21 mouse cellular contexts compared by ENCODE assay signal in genomic region chr3:33334056-33334455, GRCm38 (mm10).
DNase-seq lines count a peak whose midpoint lies in the region; ATAC-seq lines count a peak whose summit lies in the region.
"Had no signal": no experiment of that assay in that cellular context is flagged by ENCODE, and none has a peak within 500 bp of the region (broad histone marks: within the 10 kb centered on the region; RNA-seq: fewer than 3 reads in every experiment).

No protein-coding gene starts in this region.

- peak; percentile 51 to 68 for DNase-seq in layer of hippocampus, adult 18-20 months (ENCODE audit: low spot score in 2 of 2)
- DNase-seq in layer of hippocampus, postnatal 10 days (ENCODE audit: low spot score in 2 of 2): no peak
- peak; percentile 40 to 49 for DNase-seq in right cerebral cortex, adult 2 months (ENCODE audit: low spot score in 2 of 2)
- DNase-seq in right cerebral cortex, postnatal 14 days: no peak
- peak; percentile 10 for DNase-seq in layer of hippocampus, adult 9-10 months (ENCODE audit: low spot score)
- DNase-seq in adrenal gland, adult (ENCODE audit: inconsistent age in 2 of 2, low spot score in 1 of 2): no peak
- DNase-seq: adrenal gland, adult 2 months; adrenal gland, postnatal 36 days; cerebellum, adult 2 months; cerebellum, postnatal 14 days; gastrocnemius, postnatal 25 days; heart, adult 18-20 months; heart, postnatal 4 days; kidney, adult 8-10 months; kidney, postnatal 4 days; thymus, adult 2 months; thymus, postnatal 36 days had no signal

- no peak for ATAC-seq in granulocyte monocyte progenitor cell, adult 5-6 weeks (replicated peaks; ENCODE audit: poor library complexity, severe bottlenecking)
- ATAC-seq: CD4-positive, CD25-positive, alpha-beta regulatory T cell, adult 4 months; forebrain, embryonic 16.5 days; intestine, embryonic 16.5 days had no signal

Comparison
In these comparisons a context has a peak if more than half of its experiments do, and no peak if none do; other contexts are left out.
1. DNase-seq: peak in layer of hippocampus, adult 18-20 months (2 of 2), right cerebral cortex, adult 2 months (2 of 2) and layer of hippocampus, adult 9-10 months (single experiment); none in layer of hippocampus, postnatal 10 days (0 of 2), right cerebral cortex, postnatal 14 days (single experiment) and adrenal gland, adult (0 of 2).